In genomic region chr4:56304275-56304674, GRCm38 (mm10) we compare ENCODE assay signal across 15 mouse cellular contexts.
"Had no signal": no experiment of that assay in that cellular context is flagged by ENCODE, and none has a peak within 500 bp of the region (broad histone marks: within the 10 kb centered on the region; RNA-seq: fewer than 3 reads in every experiment).

No protein-coding gene starts in this region.

- H3K36me3 ChIP-seq: intestine, embryonic 15.5 days; kidney, embryonic 15.5 days; limb, embryonic 12.5 days; liver, embryonic 13.5 days; midbrain, embryonic 10.5 days; neural tube, embryonic 15.5 days had no signal

- H3K27me3 ChIP-seq: intestine, embryonic 15.5 days; kidney, embryonic 15.5 days; limb, embryonic 12.5 days; liver, embryonic 13.5 days; neural tube, embryonic 15.5 days had no signal

- H3K4me3 ChIP-seq: intestine, embryonic 15.5 days; kidney, embryonic 15.5 days; left cerebral cortex, adult 2 months; limb, embryonic 12.5 days; liver, embryonic 13.5 days; midbrain, embryonic 10.5 days; myocyte; neural tube, embryonic 15.5 days had no signal

- ATAC-seq: intestine, embryonic 15.5 days; liver, postnatal 0 days had no signal

- H3K4me1 ChIP-seq: intestine, embryonic 15.5 days; liver, embryonic 13.5 days; neural tube, embryonic 15.5 days had no signal

- H3K27ac ChIP-seq: intestine, embryonic 15.5 days; kidney, embryonic 15.5 days; left cerebral cortex, adult 2 months; limb, embryonic 12.5 days; liver, embryonic 13.5 days; macrophage; midbrain, embryonic 10.5 days; neural tube, embryonic 15.5 days had no signal

- DNase-seq: kidney, adult 2 months; kidney, postnatal 25 days; liver; liver, embryonic 13.5 days; liver, postnatal 0 days; midbrain, embryonic 14.5 days; right cerebral cortex, postnatal 4 days had no signal

- H3K9me3 ChIP-seq: intestine, embryonic 15.5 days; kidney, embryonic 15.5 days; limb, embryonic 12.5 days; liver, embryonic 13.5 days; midbrain, embryonic 10.5 days; neural tube, embryonic 15.5 days had no signal
